Mouse (Mus musculus) myocyte (in vitro differentiated cells): ENCODE measurements around the gene Numa1.

Experiments used
- MAX ChIP-seq: IDR thresholded peaks from one replicate; pipeline ENCODE4 v1.6.1; 2011; ENCODE audit warnings: low read depth, mild to moderate bottlenecking, control low read depth
- USF1 ChIP-seq: IDR thresholded peaks from one replicate; pipeline ENCODE4 v1.6.1; 2011; ENCODE audit warnings: low read depth, mild to moderate bottlenecking, control low read depth, moderate library complexity

DNA sequence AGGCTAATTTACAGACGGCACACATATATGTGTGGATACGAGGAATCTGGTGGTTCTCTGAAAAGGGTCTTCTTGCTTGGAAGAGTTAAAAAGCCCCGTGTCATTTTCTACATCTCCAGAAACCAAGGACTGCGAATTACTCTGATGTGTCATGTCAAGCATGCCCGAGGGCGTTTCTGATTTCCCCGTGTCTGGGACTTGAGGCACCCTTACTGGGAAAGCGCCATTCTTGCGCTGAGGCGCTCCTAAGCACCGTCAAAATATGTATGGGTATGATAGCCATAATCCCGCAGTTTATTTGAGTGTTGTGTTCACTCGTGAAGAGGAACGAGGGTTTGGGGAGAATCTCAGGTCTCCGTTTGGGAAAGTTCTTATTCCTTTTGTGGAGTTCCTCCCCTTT, 611 bp upstream of the Numa1 start:
- TF ChIP-seq USF1 (no peak), MAX (no peak)
